Mouse (Mus musculus) brain, embryonic 14.5 days (tissue): ENCODE results near the gene B4galt4. TPM values are rescaled to one million over a fixed set of nuclear protein-coding genes. Genes with fewer than 3 reads are reported as not detected.
A peak's percentile ranks its signal among the peaks of the same experiment; 100 is the strongest.
"Not testable (repeated sequence)": the region's sequence is repeated elsewhere in the genome, so short reads cannot be mapped to it uniquely, and the experiment has no call there.

Experiments
- DNase-seq: peaks from one replicate; pipeline ENCODE4 v3.0.0-alpha.2; 2011; ENCODE audit warnings: low read depth
- CTCF ChIP-seq: fragments of 200-500 bp; IDR thresholded peaks from 2 replicates; pipeline ENCODE4 v1.5.1; 2012; ENCODE audit warnings: inconsistent platforms, mild to moderate bottlenecking, moderate library complexity, borderline replicate concordance; ENCODE audit not compliant: insufficient read depth, insufficient read length; ENCODE audit errors: extremely low read depth
- POLR2A ChIP-seq: fragments of 200-500 bp; IDR thresholded peaks from 2 replicates; pipeline ENCODE4 v1.6.1; 2012; ENCODE audit warnings: mild to moderate bottlenecking, inconsistent platforms, borderline replicate concordance; ENCODE audit not compliant: poor library complexity, insufficient read depth, insufficient read length, severe bottlenecking; ENCODE audit errors: extremely low read depth
- polyA plus RNA-seq: library from polyadenylated mRNA; depleted of rRNA; stranded (reverse); fragments of >200 nt; gene quantifications from 2 replicates; pipeline ENCODE4 v1.2.3, GENCODE M21; 2012

B4galt4 gene
- polyA plus RNA-seq, 1 experiment = 18.8 TPM

GRCm38 (mm10) chr16:38712105-38712504, 30.0 kb upstream of the B4galt4 start:
- no peak for DNase-seq
- TF ChIP-seq POLR2A = no peak
- TF ChIP-seq CTCF = no peak

GRCm38 (mm10) chr16:38712581-38713403, 29.3 kb upstream of the B4galt4 start, which contains the start of gene Arhgap31:
Arhgap31 (minus strand) TSS chr16:38713274.
- peak; percentile 79 for DNase-seq
- no peak for TF ChIP-seq CTCF
- TF ChIP-seq POLR2A = 0 out of 2 replicates have a peak, but pooled peaks have one; percentile 11

GRCm38 (mm10) chr16:38713404-38714258, 28.4 kb upstream of the B4galt4 start:
- TF ChIP-seq POLR2A (no peak), CTCF (no peak)
- DNase-seq = no peak

- DNase-seq = not testable (repeated sequence)
These were observed 27.9 kb upstream of the B4galt4 start for GRCm38 (mm10) chr16:38714259-38714526.

- DNase-seq = no peak
- no peak for TF ChIP-seq CTCF
These were observed 20.7 kb upstream of the B4galt4 start for GRCm38 (mm10) chr16:38721377-38721776.

- DNase-seq = no peak
- TF ChIP-seq CTCF (no peak), POLR2A (no peak)
These were observed 17.8 kb upstream of the B4galt4 start for GRCm38 (mm10) chr16:38724256-38724655.

GRCm38 (mm10) chr16:38724974-38725373, 17.1 kb upstream of the B4galt4 start:
- DNase-seq = no peak
- no peak for TF ChIP-seq POLR2A

GRCm38 (mm10) chr16:38728576-38729132, 13.4 kb upstream of the B4galt4 start:
- no peak for DNase-seq
- no peak for TF ChIP-seq POLR2A
- TF ChIP-seq CTCF = no peak

GRCm38 (mm10) chr16:38729139-38729538, 12.9 kb upstream of the B4galt4 start:
- TF ChIP-seq POLR2A = no peak
- no peak for TF ChIP-seq CTCF
- no peak for DNase-seq

GRCm38 (mm10) chr16:38729610-38730288, 12.3 kb upstream of the B4galt4 start:
- TF ChIP-seq POLR2A = no peak
- TF ChIP-seq CTCF = peak; percentile 45; the same call in 1 of the 2 replicates
- peak; percentile 78 for DNase-seq

- TF ChIP-seq CTCF (no peak), POLR2A (no peak)
- DNase-seq = no peak
These were observed 11.1 kb upstream of the B4galt4 start for GRCm38 (mm10) chr16:38730921-38731320.
